Mouse (Mus musculus) heart, embryonic 16.5 days (tissue): ENCODE results near the gene Ccl6. TPM values are rescaled to one million over a fixed set of nuclear protein-coding genes. Genes with fewer than 3 reads are reported as not detected.

Experiments used
- ATAC-seq: fragments of 200-750 bp; cut with Nextera tagmentation; replicated peaks from 2 replicates; pipeline ENCODE4 v1.8.0; 2017; ENCODE audit warnings: moderate number of reproducible peaks; ENCODE audit not compliant: insufficient read depth, low FRiP score; ENCODE audit errors: extremely low read depth
- H3K27ac ChIP-seq: fragments of 300-500 bp; sonication (generic); 2 replicates; pipeline ENCODE4 v1.5.1; 2014; ENCODE audit warnings: mild to moderate bottlenecking, low read length, control low read depth, moderate library complexity
- H3K27me3 ChIP-seq: fragments of 300-500 bp; sonication (generic); 2 replicates; pipeline ENCODE4 v1.6.1; 2014; ENCODE audit warnings: low read length, mixed read lengths; ENCODE audit not compliant: control insufficient read depth, insufficient read depth
- H3K36me3 ChIP-seq: fragments of 300-500 bp; sonication (generic); 2 replicates; pipeline ENCODE4 v1.6.1; 2014; ENCODE audit not compliant: control insufficient read depth, insufficient read depth
- H3K4me1 ChIP-seq: fragments of 300-500 bp; sonication (generic); 2 replicates; pipeline ENCODE4 v1.6.1; 2014; ENCODE audit warnings: low read length, mixed read lengths; ENCODE audit not compliant: control insufficient read depth, insufficient read depth
- H3K4me2 ChIP-seq: fragments of 300-500 bp; sonication (generic); 2 replicates; pipeline ENCODE4 v1.6.1; 2014; ENCODE audit warnings: low read depth, mild to moderate bottlenecking, control low read depth, low read length
- H3K4me3 ChIP-seq: fragments of 300-500 bp; sonication (generic); 2 replicates; pipeline ENCODE4 v1.5.1; 2014; ENCODE audit warnings: mild to moderate bottlenecking, control low read depth, low read length
- H3K9ac ChIP-seq: fragments of 300-500 bp; sonication (generic); 2 replicates; pipeline ENCODE4 v1.6.1; 2014; ENCODE audit warnings: low read length, control low read depth
- H3K9me3 ChIP-seq: fragments of 300-500 bp; sonication (generic); replicated peaks from 2 replicates; pipeline ENCODE4 v1.6.1; 2016; ENCODE audit warnings: low read length; ENCODE audit not compliant: control insufficient read depth
- WGBS: fragments of 180-500 bp; shearing (Covaris S2); extraction: QIAGEN DNeasy Blood & Tissue Kit; methylation state at CpG from one replicate; pipeline ENCODE4 v1.1.7; 2014; 5-methylcytosine and 5-hydroxymethylcytosine counted together
- polyA plus RNA-seq: library from polyadenylated mRNA; unstranded; fragments of >200 nt; fragmentation: Nextera tagmentation; extraction: Ambion mirVana; gene quantifications from 2 replicates; pipeline ENCODE4 v1.2.1, GENCODE M21; 2015

Ccl6 gene
- polyA plus RNA-seq = 5.5 and 7.8 TPM in 2 replicates

GRCm38 (mm10) chr11:83592853-83593252 is at the start of gene Ccl6:
TSS of gene Ccl6 (minus strand) at chr11:83593087.
- H3K4me2 ChIP-seq = no peak within 1 kb of the TSS
- H3K27ac ChIP-seq = no peak within 1 kb of the TSS
- no peaks in the 10 kb centered on the region for H3K27me3 ChIP-seq
- no peak within 1 kb of the TSS for H3K9ac ChIP-seq
- H3K9me3 ChIP-seq = no peaks in the 10 kb centered on the region
- H3K4me1 ChIP-seq = no peaks in the 10 kb centered on the region; the same call in 1 of the 2 replicates
- ATAC-seq = no peak
- H3K4me3 ChIP-seq = no peak within 1 kb of the TSS
- WGBS = 48% methylated on average over 2 of the region's 2 CpGs
- no peaks in the 10 kb centered on the region for H3K36me3 ChIP-seq

- Histone ChIP-seq H3K4me1 (peaks cover 3% of the 10 kb centered on the region; the same call in 1 of the 2 replicates), H3K27me3 (no peaks in the 10 kb centered on the region), H3K4me3 (no peak overlapping the region), H3K4me2 (no peak overlapping the region), H3K9ac (no peak overlapping the region), H3K27ac (no peak overlapping the region), H3K36me3 (no peaks in the 10 kb centered on the region), H3K9me3 (no peaks in the 10 kb centered on the region)
- no peak for ATAC-seq
- 49% methylated on average over 2 of the region's 2 CpGs for WGBS
These were observed 48.3 kb upstream of the Ccl6 start for GRCm38 (mm10) chr11:83641216-83641615.

- Histone ChIP-seq H3K4me2 (no peak overlapping the region), H3K9ac (no peak overlapping the region), H3K27me3 (no peaks in the 10 kb centered on the region), H3K4me1 (peaks cover 3% of the 10 kb centered on the region; the same call in 1 of the 2 replicates), H3K27ac (no peak overlapping the region), H3K9me3 (no peaks in the 10 kb centered on the region), H3K4me3 (no peak overlapping the region), H3K36me3 (no peaks in the 10 kb centered on the region)
- peak; percentile 37; the same call in 1 of the 2 replicates for ATAC-seq
- WGBS = 73% methylated on average over 5 of the region's 5 CpGs
These were observed 47.3 kb upstream of the Ccl6 start for GRCm38 (mm10) chr11:83640141-83640540.

- ATAC-seq = 0 out of 2 replicates have a peak, but pooled peaks have one; percentile 28
- Histone ChIP-seq H3K9ac (no peak overlapping the region), H3K9me3 (no peaks in the 10 kb centered on the region), H3K4me3 (no peak overlapping the region), H3K27me3 (no peaks in the 10 kb centered on the region), H3K36me3 (no peaks in the 10 kb centered on the region), H3K4me2 (no peak overlapping the region), H3K4me1 (peaks cover 3% of the 10 kb centered on the region; the same call in 1 of the 2 replicates), H3K27ac (no peak overlapping the region)
- WGBS = 58% methylated on average over 3 of the region's 3 CpGs
These were observed 46.6 kb upstream of the Ccl6 start for GRCm38 (mm10) chr11:83639533-83639932.

- no peaks in the 10 kb centered on the region for H3K36me3 ChIP-seq
- H3K9ac ChIP-seq = no peak overlapping the region
- H3K27me3 ChIP-seq = no peaks in the 10 kb centered on the region
- no peak overlapping the region for H3K4me3 ChIP-seq
- H3K4me1 ChIP-seq = peaks cover 3% of the 10 kb centered on the region; the same call in 1 of the 2 replicates
- H3K4me2 ChIP-seq = no peak overlapping the region
- no peak overlapping the region for H3K27ac ChIP-seq
- no peaks in the 10 kb centered on the region for H3K9me3 ChIP-seq
- WGBS = 61% methylated on average over 2 of the region's 2 CpGs
- ATAC-seq = no peak
These were observed 46.0 kb upstream of the Ccl6 start for GRCm38 (mm10) chr11:83638934-83639333.

- H3K9me3 ChIP-seq = no peaks in the 10 kb centered on the region
- ATAC-seq = peak; percentile 74
- H3K4me2 ChIP-seq = no peak overlapping the region
- H3K4me3 ChIP-seq = no peak overlapping the region
- no peak overlapping the region for H3K9ac ChIP-seq
- no peaks in the 10 kb centered on the region for H3K27me3 ChIP-seq
- no peak overlapping the region for H3K27ac ChIP-seq
- peaks cover 3% of the 10 kb centered on the region; the same call in 1 of the 2 replicates for H3K4me1 ChIP-seq
- WGBS = 47% methylated on average over 1 of the region's 1 CpGs
- H3K36me3 ChIP-seq = no peaks in the 10 kb centered on the region
These were observed 43.9 kb upstream of the Ccl6 start for GRCm38 (mm10) chr11:83636742-83637235.

- 90% methylated on average over 2 of the region's 2 CpGs for WGBS
- no peak overlapping the region for H3K9ac ChIP-seq
- no peak for ATAC-seq
These were observed 42.0 kb upstream of the Ccl6 start for GRCm38 (mm10) chr11:83634898-83635297.

GRCm38 (mm10) chr11:83634425-83634824 is 41.5 kb upstream of the Ccl6 start:
- Histone ChIP-seq H3K4me3 (no peak overlapping the region), H3K36me3 (no peaks in the 10 kb centered on the region), H3K9me3 (no peaks in the 10 kb centered on the region), H3K4me1 (peaks cover 3% of the 10 kb centered on the region; the same call in 1 of the 2 replicates), H3K9ac (no peak overlapping the region), H3K4me2 (no peak overlapping the region), H3K27ac (no peak overlapping the region), H3K27me3 (no peaks in the 10 kb centered on the region)
- 59% methylated on average over 4 of the region's 4 CpGs for WGBS
- no peak for ATAC-seq

More at GRCm38 (mm10) chr11:83634898-83635297, 42.0 kb upstream of the Ccl6 start:
- no peaks in the 10 kb centered on the region for H3K27me3 ChIP-seq
- H3K27ac ChIP-seq = no peak overlapping the region
- peaks cover 3% of the 10 kb centered on the region; the same call in 1 of the 2 replicates for H3K4me1 ChIP-seq
- H3K4me3 ChIP-seq = no peak overlapping the region
- no peak overlapping the region for H3K4me2 ChIP-seq
- no peaks in the 10 kb centered on the region for H3K36me3 ChIP-seq
- H3K9me3 ChIP-seq = no peaks in the 10 kb centered on the region

GRCm38 (mm10) chr11:83632744-83633143 is 39.9 kb upstream of the Ccl6 start:
- Histone ChIP-seq H3K27ac (no peak overlapping the region), H3K9me3 (no peaks in the 10 kb centered on the region), H3K4me2 (no peak overlapping the region), H3K27me3 (no peaks in the 10 kb centered on the region), H3K9ac (no peak overlapping the region), H3K36me3 (no peaks in the 10 kb centered on the region), H3K4me3 (no peak overlapping the region), H3K4me1 (peaks cover 3% of the 10 kb centered on the region; the same call in 1 of the 2 replicates)
- 51% methylated on average over 4 of the region's 4 CpGs for WGBS
- ATAC-seq = no peak
